Mouse (Mus musculus) stomach, postnatal 0 days (tissue): ENCODE results near the gene Akap6.

Experiments used
- CTCF ChIP-seq: IDR thresholded peaks from 2 replicates; pipeline ENCODE4 v1.5.1; 2016; ENCODE audit warnings: antibody characterized with exemption, low read depth, mild to moderate bottlenecking, moderate library complexity
- EP300 ChIP-seq: optimal IDR thresholded peaks from 2 replicates; pipeline ENCODE3; 2016; ENCODE audit warnings: antibody characterized with exemption

GRCm38 (mm10) chr12:52893656-52894405, 194.6 kb downstream of the Akap6 start:
- TF ChIP-seq CTCF: no peak
- TF ChIP-seq EP300: no peak
